Mouse (Mus musculus) T-cell, adult 2 months (primary cell): ENCODE measurements at regions not wholly inside any gene's neighbourhood (a gene's known extent, or its start where the extent isn't known, plus 50 kb on each side); places are given as distances from the start of the nearest gene placed in this dataset.
A peak's percentile ranks its signal among the peaks of the same experiment; 100 is the strongest.
"Not testable (repeated sequence)": the region's sequence is repeated elsewhere in the genome, so short reads cannot be mapped to it uniquely, and the experiment has no call there.

Experiments used
- DNase-seq: peaks from one replicate; pipeline ENCODE4 v3.0.0; 2022; ENCODE audit warnings: low spot score

GRCm38 (mm10) chr7:82047456-82047855 lies 55.4 kb upstream of the Bnc1 start:
- DNase-seq, result no peak

- DNase-seq, result no peak
Measured at GRCm38 (mm10) chr7:82053411-82053810, 61.3 kb upstream of the Bnc1 start.

- no peak for DNase-seq
Measured at GRCm38 (mm10) chr7:82056551-82057230, 64.6 kb upstream of the Bnc1 start.

- no peak for DNase-seq
Measured at GRCm38 (mm10) chr7:82063407-82063806, 71.3 kb upstream of the Bnc1 start.

- no peak for DNase-seq
Measured at GRCm38 (mm10) chr7:82069629-82070450, 77.7 kb upstream of the Bnc1 start.

- DNase-seq, result no peak
Measured at GRCm38 (mm10) chr7:82070946-82071727, 79.0 kb upstream of the Bnc1 start.

- no peak for DNase-seq
Measured at GRCm38 (mm10) chr7:82075359-82075758, 83.3 kb upstream of the Bnc1 start.

GRCm38 (mm10) chr7:82081851-82082250 lies 89.8 kb upstream of the Bnc1 start:
- no peak for DNase-seq

- DNase-seq, result no peak
Measured at GRCm38 (mm10) chr7:82082883-82083282, 90.8 kb upstream of the Sh3gl3 start.

- DNase-seq, result no peak
Measured at GRCm38 (mm10) chr7:82084473-82084872, 89.2 kb upstream of the Sh3gl3 start.

GRCm38 (mm10) chr7:82085205-82085604 lies 88.4 kb upstream of the Sh3gl3 start:
- no peak for DNase-seq

- no peak for DNase-seq
Measured at GRCm38 (mm10) chr7:82098136-82098535, 75.5 kb upstream of the Sh3gl3 start.

- no peak for DNase-seq
Measured at GRCm38 (mm10) chr7:82101314-82101713, 72.3 kb upstream of the Sh3gl3 start.

- no peak for DNase-seq
Measured at GRCm38 (mm10) chr7:82105631-82106030, 68.0 kb upstream of the Sh3gl3 start.

- not testable (repeated sequence) for DNase-seq
Measured at GRCm38 (mm10) chr7:82109141-82109540, 64.5 kb upstream of the Sh3gl3 start.

GRCm38 (mm10) chr7:82109550-82109949 lies 64.1 kb upstream of the Sh3gl3 start:
- DNase-seq, result no peak

GRCm38 (mm10) chr7:82109977-82110376 lies 63.7 kb upstream of the Sh3gl3 start:
- peak; percentile 2 for DNase-seq

- no peak for DNase-seq
Measured at GRCm38 (mm10) chr7:82112046-82112445, 61.6 kb upstream of the Sh3gl3 start.

GRCm38 (mm10) chr7:82115646-82116045 lies 58.0 kb upstream of the Sh3gl3 start:
- no peak for DNase-seq

GRCm38 (mm10) chr7:82119266-82119665 lies 54.4 kb upstream of the Sh3gl3 start:
- peak; percentile 16 for DNase-seq

- no peak for DNase-seq
Measured at GRCm38 (mm10) chr7:82119866-82120265, 53.8 kb upstream of the Sh3gl3 start.

- DNase-seq, result peak; percentile 45
Measured at GRCm38 (mm10) chr7:82121746-82122145, 51.9 kb upstream of the Sh3gl3 start.
